Mouse (Mus musculus) urinary bladder, postnatal 25 days (tissue): ENCODE measurements around the gene Neurl1a.

Experiments used
- DNase-seq: peaks from one replicate; pipeline ENCODE4 v3.0.0; 2022; ENCODE audit warnings: low spot score

Gene Neurl1a

DNA sequence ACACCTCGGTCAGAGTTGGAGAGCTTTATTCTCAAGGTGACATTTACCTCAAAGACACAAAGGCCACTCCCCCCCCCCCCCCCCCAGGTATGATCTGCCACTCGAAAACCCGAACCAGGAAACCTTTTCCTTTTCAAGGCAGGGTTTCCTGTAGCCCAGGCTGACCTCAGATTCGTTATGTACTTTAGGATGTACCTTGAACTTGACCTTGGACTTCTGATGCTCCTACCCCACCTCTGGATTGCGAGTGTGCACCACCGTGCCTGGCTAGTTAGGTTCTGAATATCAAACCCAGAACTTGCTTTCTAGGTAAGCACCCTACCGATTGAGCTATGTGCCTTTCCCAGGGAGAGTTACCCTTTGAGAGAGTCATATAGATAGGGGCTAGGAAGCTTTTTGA lies 69.7 kb downstream of the Neurl1a start:
- DNase-seq: no peak

DNA sequence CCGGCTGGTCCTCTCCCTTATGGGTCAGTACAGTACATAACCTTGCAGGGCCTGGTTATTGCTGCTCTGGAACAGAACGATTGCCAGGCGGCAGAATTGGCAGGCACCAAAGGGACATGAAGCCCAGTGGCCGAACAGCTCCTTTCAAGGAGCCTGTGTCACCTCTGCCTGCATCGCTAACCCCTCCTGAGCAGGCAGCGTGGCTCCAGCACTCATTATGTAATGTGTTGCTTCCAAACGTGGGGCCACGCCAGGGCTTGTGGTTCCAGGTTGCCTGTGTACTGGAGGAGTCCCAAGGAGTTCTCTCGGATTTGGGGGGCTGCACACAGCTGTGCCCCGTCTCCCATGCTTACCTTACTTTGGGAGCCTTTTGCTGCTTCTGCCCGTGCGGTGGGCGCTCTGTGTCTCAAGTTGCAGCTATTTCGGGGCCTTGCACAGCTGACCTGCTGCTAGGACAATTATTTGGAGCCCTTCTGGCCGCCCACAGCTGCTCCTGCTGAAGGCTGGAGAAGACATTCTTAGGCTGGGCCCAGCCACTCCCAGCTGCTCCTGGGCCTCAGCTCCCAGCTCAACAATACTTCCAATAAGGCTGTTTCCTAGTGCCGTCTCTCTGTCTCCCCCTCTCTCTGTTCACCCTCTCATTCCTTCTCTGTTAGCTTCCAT lies 70.4 kb downstream of the Neurl1a start:
- DNase-seq: no peak

DNA sequence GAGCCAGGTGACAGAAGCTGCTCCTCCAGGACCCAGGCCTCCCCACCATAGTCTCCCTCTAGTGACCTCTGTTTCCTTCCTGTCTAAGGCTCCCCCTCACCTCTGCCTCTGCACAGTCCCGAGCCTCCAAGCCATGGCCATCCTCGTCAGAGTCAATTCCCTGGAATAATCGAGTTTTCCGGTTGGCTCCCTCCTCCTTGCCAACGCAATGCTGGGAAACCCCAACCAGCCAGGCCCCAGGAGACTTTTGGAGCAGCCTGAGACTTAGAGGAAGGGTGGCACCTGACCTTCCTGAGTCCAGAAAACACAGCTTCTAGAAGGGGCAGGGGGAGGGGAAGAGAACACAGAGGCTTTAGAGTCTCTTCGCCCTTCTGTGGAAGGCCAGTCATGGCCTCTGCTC lies 72.3 kb downstream of the Neurl1a start:
- no peak for DNase-seq

DNA sequence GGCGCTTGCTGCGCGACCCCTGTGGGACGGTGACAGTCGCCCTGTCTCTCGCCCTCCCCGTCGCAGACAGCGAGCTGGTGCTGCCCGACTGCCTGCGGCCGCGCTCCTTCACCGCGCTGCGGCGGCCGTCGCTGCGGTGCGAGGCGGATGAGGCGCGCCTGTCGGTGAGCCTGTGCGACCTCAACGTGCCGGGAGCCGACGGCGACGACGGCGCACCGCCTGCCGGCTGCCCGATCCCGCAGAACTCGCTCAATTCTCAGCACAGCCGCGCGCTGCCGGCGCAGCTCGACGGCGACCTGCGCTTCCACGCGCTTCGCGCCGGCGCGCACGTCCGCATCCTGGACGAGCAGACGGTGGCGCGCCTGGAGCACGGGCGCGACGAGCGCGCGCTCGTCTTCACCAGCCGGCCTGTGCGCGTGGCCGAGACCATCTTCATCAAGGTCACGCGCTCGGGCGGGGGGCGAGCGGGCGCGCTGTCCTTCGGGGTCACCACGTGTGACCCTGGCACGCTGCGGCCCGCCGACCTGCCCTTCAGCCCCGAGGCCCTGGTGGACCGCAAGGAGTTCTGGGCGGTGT lies 74.5 kb downstream of the Neurl1a start:
- no peak for DNase-seq

DNA sequence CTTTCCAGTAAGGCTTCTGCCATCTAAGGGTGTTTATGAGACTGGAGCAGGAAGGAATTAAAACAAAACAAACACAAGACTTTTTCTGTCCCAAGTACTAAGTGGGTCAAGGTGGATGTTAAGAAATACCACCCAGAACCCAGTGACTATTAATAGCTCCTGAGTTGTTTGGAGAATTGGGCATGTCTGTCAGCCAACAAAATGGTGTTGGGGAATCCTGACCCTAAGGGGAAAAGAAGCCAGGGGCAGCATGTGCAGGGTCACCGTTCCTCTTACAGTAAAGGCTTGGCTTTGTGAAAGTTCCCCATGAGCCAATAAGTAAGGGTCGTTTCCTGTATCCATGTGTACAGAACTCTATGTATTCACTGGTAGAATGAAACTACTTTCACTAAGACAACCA lies 76.4 kb downstream of the Neurl1a start:
- DNase-seq: no peak

DNA sequence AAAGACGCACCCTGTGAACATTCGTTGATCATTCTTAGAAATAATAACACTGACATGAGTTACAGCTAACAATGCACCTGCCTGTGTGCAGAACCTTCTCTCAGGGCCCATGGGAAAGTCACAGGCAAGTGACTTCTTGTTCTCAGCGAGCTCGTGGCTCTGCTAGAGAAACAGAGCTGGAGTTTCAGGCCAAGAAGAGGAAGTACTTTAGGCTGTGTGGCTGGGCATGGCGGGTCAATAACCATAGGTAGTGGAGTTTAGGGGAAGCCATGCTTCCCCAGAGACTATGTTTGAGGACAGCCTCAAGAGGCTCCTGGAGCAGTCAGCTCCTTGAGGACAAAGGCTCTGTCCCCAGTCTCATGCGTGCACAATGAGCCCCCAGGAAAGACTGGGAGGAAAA lies 77.3 kb downstream of the Neurl1a start:
- DNase-seq: no peak

DNA sequence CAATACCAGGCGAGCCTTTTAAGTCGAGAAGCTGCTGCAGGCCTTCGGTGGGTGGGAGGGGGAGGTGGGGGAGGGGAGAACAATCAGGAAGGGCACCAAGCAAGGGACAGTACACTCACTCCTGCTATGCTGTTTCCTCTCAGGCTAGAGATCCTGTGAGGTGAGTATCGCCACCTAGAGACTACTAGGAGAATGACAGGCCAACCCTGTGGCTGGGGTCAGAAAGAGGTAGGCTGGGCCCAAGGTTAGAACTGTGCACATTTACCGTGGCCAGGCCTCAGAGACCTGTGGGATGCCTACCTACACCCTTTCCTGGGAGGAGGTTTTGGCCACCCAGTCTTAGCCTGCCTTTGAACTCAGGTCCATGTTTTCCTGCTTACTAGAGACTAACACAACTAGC lies 81.0 kb downstream of the Neurl1a start:
- no peak for DNase-seq

DNA sequence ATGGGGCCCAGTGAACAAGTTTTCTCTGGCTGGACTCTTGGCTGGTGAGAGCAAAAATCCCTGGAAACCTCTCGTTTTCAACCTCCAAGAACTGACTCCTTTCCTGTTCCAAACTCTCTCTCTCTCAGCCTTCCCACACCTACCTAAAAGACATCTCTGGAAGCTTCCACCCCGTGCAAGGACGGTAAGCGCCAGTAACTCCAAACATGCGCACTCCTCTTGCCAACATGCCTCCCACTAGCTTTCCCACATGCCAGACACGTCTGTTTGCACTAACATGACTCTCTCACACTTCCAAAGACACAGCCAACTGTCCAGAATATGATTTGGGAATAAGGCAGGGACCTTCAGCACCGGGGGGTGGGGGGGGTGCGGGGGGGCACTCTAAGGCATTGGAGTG lies 82.6 kb downstream of the Neurl1a start:
- no peak for DNase-seq

DNA sequence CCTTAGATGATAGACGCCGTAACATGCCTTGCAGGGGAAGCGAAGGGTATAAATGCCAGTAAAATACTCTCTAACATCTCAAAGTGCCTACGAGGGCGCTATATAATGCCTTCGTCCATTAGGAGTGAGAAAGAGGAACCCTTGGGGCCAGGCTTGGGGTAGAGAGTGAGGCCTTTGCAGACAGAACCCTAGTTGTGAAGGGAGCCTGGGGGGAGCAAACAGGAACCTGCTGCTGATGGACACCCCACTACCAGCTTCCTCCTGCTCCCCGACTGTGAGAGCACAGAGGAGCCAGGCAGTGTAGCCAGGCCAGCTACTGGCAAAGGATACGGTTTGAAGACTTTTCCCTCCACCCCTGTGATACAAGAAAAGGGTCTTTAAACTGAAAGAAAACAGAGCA lies 85.0 kb downstream of the Neurl1a start:
- no peak for DNase-seq

DNA sequence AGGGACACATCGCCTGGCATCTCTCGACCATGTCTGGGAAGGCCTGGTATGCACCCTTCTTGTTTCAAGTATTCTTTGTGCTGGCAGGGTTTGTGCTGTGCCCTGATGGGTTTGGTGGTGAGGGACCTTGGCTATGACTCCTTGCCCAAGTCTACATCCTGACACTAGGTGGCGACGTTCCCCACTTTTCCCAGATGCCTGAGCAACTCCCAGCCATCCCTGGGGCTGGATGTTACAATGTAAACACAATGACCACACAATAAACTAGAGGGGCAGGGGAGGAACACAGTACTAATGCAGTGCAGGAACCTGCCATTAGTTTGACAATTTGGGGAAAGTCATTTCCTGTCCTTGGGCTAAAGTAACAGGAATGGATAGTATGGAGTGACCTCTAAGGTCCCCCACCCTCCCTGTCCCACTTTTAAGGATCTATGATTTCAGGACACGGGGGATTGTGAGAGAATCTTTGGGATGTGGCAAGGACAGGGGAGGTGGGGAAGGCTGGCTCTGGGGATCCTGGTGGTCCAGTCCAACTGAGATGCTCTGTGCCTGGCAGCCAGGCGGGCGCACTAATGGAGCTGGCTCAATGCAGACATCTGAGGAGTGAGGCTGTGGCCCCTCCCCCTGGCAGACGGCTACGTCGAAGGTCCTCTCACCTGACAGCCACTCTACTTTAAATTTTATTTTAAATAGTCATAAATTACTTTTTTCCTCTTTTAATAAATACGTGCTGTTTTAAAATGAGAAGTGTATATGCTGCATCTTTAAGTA lies 85.9 kb downstream of the Neurl1a start:
- peak; percentile 67 for DNase-seq

DNA sequence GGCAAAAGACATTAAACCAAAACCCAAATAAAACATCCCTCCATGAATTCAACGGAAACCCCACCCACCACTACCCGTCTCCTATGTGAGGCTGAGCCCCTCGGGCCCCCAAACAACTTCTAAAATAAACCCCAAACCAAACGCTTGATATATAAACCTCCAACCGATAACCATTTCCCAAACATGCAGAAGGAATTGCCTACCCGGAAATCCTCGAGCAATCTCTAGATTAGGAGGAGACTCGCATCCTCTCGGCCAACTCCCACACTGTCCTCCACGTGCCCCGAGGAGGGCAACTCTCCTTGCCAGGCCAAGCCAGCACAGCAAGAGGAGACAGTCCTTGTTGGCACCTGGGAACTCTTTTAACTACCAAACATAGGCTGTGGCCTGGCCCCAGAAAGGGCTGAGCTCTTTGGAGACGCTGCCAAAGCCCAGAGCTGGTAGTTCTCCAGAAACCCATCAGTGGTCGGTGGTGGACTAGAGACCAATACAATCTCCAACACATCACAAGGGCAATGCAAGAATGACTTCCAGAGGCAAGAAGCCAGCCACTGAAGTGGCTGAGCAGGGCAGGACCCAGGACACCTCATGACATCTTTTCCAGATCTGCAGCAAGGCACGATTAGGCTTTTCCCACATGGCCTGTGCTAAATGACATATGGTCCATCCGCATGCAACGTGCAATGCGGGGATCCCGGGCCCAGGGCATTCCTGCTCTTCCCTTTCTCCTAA lies 87.6 kb downstream of the Neurl1a start:
- no peak for DNase-seq

DNA sequence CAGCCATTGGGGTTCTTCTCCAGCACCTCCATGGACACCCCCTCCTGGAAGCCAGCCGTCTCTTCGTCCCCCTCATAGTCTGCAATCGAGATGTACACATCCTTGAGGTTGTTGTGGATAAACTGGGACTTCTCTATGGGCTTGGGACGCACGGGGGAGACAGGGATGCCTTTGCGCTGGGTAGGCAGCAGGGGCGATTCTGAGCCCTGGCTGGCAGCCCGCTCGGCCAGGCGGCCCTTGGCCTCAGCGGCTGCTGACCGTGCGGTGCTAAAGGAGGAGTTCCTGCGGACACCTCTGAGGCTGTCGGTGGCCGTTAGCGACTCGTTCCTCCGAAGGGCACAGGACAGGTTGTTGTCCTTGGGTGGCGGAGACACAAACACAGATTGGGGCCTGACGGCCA lies 88.4 kb downstream of the Neurl1a start:
- no peak for DNase-seq

DNA sequence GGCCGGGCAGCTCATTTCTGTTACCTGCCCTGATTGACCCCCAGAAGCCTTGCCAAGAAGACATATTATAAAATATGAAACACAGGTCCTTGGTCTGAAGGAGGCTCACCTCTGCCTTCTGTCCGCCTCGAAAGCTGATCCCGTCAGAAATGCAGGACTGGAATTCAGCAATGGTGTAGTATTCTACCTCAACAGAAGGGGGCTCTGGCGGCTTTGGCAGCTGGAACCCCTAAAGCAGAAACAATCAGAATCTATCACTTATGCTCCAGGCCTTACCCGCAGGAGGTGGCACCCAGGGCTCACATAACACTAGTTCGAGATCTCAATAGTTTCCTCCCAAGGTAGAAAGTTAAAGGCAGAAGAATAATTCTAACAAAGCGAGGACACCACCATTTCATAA lies 91.1 kb downstream of the Neurl1a start:
- DNase-seq: no peak

DNA sequence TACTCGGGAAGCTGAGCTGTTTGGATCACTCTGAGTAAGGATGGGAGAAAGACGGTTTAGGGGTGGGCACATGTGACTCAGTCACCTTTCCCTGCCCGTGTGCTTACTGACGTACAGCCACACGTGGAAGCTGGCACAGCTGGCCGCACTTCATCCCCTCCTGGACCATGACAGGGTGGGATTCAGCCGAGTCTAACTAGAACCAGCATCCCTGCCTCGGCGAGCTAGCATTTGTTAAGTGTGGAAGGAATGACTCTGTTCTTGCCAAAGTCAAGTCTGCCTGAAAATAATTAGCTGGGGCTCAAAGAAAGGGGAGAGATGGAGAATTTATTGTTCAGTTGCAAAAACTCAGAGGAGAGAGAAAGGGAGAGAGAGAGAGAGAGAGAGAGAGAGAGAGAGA lies 91.9 kb downstream of the Neurl1a start:
- no peak for DNase-seq

DNA sequence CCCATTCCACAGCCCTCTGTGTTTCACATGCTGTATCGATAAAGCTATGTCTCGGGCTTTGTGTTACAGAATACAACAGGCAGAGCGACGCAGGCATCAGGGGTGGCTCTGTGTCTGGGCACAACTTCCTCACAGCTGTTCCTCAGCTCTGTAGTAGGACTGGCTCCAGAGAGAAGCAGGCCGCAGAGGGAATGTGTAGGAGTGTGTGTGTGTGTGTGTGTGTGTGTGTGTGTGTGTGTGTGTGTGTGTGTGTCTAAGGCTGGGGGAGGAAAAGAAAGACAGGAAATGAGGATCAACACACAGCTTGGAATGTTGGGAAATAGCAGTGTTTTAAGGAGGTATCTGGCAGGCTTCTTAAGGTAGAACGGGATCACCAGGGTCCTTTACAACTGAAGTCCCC lies 98.1 kb downstream of the Neurl1a start:
- DNase-seq: no peak

DNA sequence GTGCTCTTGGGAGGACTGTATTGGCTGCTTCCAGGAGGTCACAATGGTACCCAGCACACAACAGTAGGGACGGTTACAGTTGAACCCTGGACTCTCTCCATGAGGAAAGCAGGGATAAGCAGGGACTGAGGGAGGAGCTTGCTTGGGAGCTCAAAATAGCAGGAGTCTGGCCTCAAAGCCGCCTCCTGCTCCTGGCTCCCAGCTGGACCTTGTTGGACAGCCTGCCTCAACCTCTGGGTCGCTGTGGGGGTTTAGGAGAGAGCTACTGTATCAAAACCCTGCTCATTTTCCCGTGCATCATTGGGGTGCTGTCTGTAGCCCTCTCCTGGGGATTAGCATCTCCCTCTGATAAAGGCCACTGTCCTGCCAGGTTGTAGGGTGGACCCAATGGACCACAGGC lies 100.8 kb downstream of the Neurl1a start:
- DNase-seq: no peak

DNA sequence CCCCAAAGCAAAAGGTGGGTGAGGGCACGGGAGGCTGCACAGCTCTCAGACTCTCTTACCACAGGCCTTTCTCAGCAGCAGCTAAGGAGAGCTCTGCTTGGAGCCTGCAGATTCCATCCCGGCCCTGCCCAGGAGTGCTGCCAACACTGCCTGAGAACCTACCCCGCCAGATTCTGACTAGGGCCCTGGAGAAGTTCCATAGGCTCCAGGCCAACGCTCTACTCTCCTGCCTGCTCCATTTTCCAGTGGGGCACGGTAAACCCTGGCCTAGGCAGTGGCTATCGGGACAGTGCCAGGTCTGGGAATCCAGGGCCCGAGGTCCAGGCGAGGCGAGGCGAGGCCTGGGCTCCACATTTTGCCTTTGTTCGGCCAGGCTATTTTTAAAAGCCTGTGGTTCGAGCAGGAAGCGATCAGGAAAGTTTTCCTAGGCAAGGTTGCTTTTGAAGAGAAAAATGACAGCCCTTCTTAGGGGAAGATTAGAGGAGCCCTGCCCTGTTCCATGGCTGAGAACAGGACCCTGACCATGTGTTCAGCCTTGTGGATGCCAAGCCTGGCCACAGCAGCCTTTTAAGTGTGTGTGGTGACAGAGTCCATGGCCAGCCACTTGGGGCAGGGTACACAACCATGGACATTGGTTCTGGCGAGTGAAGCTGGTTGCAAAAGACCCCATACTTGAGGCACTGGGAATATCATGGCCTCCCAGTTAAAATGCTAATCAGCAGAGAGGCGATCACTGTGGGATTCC lies 101.3 kb downstream of the Neurl1a start:
- peak; percentile 66 for DNase-seq

DNA sequence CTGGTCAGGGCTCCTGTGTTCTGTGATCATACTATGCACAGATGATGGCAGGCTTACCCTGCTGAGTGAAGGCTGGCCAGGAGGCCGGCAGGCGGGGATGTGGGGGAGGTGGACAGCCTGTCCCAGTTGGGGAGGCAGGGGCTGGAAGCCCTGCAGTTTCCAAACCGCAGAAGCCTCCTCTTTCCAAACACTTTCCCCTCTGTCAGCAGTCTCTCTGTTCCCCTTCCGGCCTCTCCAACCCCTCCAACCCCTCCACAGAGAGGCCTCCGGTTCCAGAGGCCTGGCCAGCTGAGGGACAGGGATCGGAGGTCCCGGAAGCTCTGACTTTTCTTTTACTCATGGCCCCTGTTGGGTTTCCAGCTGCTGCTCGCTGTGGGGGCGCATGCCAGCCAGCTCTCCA lies 102.3 kb downstream of the Neurl1a start:
- no peak for DNase-seq

DNA sequence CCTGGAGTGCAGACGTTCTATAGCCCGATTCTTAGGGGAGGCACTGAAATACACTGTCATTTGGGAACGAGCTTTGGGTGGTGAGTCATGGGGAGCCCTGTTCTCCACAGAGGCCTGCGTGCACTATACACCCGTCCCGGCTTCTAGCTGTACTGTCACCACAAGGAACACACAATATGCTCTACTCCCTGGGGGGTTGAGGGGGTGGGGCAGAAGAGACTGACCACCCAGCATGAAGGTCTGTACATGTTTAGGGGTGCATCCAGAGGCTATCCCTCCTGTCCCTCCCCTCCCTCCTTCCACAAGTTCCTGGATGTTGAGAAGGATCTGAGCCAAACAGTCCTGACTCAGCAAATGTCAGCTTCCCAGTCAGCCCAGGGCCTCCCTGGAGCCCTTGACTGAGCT lies 103.4 kb downstream of the Neurl1a start:
- no peak for DNase-seq

DNA sequence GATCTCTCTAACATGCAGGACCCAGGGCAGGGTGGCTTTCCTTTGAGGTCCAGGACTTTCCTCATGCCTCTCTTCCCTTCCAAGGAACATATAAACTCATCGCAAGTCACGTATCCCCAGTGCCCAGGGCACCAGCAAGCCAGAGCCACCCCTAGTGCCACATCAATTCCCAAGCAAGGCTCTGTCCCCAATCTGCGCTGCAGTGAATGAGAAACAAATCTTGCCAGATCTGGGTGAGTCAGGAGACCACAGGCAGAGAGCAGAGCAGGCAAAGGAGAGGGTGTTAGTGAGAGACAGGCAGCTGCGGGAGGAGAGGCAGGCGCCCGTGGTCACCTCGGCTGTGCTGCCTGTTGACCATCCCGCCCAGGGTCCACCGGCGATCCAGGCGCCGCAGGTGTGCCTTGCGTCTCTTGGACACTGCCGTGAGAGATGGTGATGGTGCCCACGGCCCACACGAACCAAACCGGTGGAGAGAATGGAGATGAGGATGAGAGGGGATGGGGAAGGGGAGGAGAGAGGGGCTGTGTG lies 104.1 kb downstream of the Neurl1a start:
- no peak for DNase-seq

DNA sequence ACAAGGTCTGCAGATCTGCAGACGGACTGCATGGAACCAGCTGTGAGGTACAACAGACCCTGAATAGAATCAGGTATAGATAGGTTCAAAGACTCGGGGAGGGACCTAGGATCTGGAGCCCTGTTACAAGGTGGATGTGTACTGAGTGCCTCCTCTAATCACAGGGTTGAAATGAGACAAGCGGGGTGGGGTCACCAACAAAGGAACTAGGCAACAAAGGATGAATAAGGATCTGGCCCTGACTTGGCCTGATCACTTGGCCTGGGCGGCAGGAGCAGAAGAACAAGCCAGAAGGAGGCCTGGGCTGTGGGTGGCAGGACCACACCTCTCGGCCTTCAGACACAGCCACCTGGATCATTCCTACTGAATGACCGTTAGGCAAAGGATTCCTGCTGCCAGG lies 107.0 kb downstream of the Neurl1a start:
- no peak for DNase-seq

DNA sequence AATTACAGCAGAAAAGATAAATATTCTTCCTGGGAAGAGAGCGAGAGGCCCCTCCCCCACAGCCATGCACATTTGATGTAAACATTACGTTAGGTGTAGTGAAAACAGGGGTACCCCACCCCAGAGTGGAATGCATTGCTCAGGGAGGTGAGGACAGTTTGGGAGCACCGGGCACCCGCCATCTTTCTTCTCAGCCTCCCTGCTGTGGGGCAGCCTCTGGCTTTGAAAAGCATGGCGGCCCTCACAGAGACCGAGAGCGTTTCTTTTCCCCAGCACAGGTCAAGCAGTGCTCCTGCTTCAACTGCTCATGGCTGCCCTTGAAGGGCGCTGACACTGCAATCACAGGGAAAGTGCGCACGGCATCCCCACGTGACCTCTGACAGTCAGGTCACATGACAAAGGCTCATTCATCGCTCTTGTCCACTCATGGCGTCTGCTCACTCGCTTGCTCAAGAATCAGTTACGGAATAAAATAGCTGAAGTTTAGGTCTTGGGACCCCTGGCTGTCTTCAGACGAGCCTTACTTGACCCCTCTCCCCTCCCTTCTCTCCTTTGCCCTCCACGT lies 108.3 kb downstream of the Neurl1a start:
- DNase-seq: no peak
